Mouse (Mus musculus) lung, postnatal 14 days (tissue): ENCODE measurements around the gene Rpl36al.

Experiments
- DNase-seq: peaks from one replicate; pipeline ENCODE4 v3.0.0; 2021

Rpl36al gene

DNA sequence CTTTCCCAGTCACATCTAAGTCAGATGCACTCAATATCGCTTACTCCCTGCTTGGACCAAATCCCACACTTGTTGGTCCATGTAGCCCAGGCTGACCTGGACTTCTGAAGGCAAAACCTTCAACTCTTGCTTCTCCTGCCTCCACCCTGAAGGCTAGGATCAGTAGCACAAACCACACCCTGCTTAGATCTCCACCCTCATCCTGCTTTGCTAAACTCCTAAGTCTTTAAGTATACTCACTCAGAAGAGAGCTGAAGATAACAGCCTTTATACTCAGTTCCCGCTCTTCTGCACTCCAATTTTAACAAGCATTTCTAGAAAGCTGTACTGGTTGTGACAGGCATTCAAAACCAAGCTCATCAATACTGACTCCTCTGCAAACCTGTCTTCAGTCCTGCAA, 26.8 kb downstream of the Rpl36al start:
- DNase-seq, result no peak

DNA sequence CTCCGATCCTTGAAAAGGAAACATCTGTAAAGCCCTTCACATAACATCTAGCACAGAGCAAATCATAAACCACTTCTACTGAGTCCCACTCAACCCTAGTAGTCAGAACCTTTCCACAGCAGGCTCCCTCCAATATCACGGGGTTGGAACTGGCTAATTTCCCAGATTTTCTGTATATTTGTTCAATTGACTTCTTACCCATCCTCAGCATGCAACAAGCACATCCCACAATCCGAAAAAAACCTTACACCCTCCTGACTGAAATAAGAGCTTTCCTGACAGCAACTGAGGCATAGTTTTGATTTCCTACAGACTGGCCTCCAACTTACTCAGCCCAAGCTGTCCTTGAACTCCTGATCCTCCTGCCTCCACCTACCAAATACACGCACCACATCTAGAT, 27.4 kb downstream of the Rpl36al start:
- no peak for DNase-seq

DNA sequence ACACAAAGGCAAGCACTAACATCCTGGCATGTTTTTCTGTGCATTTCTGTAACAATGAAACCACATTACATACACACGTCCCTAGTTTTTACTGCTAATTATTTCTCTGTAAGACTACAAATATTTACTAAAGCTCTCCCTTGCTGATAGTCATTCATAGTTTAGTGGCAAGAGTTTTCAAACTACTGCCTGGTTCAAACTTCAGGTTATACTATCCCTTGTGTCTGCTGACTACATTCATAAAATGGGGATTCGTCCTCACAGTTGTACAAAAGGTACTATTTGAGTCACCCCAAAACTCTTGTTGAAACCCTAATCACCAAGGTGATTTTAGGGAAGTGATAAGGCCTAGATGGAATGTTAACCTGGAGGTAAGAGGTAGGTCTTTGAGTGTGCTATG, 28.0 kb downstream of the Rpl36al start:
- DNase-seq, result no peak

DNA sequence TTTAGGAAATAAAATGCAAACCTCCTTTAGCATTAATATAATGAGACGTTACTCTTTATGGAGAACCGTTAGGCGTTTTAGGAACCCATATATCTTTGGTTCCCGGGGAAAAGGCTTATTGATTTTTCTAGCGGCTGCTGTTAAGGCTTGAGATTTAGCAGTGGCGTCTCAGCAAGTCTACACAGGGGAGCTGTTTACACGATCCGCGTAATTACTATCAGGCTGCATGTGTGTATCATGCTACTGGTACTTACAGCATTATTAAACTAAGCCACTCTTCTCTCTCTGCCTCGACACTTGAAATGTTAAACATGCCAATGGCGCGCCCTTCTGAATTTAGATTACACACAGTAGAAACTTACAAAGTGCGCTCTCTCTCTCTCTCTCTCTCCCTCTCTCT, 33.8 kb downstream of the Rpl36al start:
- no peak for DNase-seq

- no peak for DNase-seq
Measured at GRCm38 (mm10) chr12:69147166-69147735, 36.6 kb downstream of the Rpl36al start.

- DNase-seq, result no peak
Measured at GRCm38 (mm10) chr12:69143460-69143859, 40.4 kb downstream of the Rpl36al start.

GRCm38 (mm10) chr12:69139841-69140240, 44.0 kb downstream of the Rpl36al start:
- no peak for DNase-seq

DNA sequence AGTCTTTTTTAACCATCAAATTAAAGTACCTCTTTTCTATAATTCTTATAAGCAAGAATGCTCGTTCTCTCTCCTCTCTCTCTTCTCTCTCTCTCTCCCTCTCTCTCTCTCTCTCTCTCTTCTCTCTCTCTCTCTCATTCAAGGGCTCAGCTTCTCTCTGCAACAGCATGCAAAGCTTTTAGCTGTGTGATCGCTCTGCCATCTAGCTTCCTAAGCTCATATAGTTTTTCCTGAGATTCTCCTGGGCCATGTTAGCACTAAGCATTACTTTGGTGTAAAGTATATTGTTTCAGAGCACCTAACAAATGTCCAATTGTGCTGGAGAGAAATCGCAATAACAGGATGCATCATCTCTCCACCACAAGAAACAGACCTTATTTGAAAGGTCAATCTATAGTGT, 44.7 kb downstream of the Rpl36al start:
- DNase-seq, result no peak
